Mouse (Mus musculus): ENCODE measurements around the gene Ints5. TPM values are rescaled to one million over a fixed set of nuclear protein-coding genes. Genes with fewer than 3 reads are reported as not detected.

Ints5 gene
- 30.5 and 34.6 TPM in 2 replicates for polyA plus RNA-seq (2014; fragmentation: Nextera tagmentation; extraction: Ambion mirVana)

GRCm38 (mm10) chr19:8892829-8893766 lies at the start of gene Ints5:
TSS of gene Ints5 (plus strand) at chr19:8893005.
- peak; percentile 92 for DNase-seq (ENCODE audit: low spot score)
- Histone ChIP-seq H3K36me3 (replicated peaks; ENCODE audit: control insufficient read depth, insufficient read depth, low read depth, low read length) (peaks cover 7% of the 10 kb centered on the region), H3K9me3 (replicated peaks; ENCODE audit: control insufficient read depth, low read length) (no peaks in the 10 kb centered on the region), H3K27me3 (ENCODE audit: control insufficient read depth, insufficient read depth, low read length) (no peaks in the 10 kb centered on the region), H3K27ac (replicated peaks; ENCODE audit: low read depth, low read length) (peak within 1 kb of the TSS; percentile 63; the same call in 1 of the 2 replicates), H3K4me3 (ENCODE audit: low read depth, low read length) (peak within 1 kb of the TSS; percentile 74), H3K9ac (replicated peaks; ENCODE audit: low read length) (peak within 1 kb of the TSS; percentile 95), H3K4me1 (ENCODE audit: control insufficient read depth, insufficient read depth, low read length) (no peaks in the 10 kb centered on the region), H3K4me2 (ENCODE audit: low read depth, low read length) (peak within 1 kb of the TSS; percentile 75)
- ATAC-seq (replicated peaks; ENCODE audit: insufficient number of reproducible peaks, low FRiP score, low TSS enrichment, low read depth): peak; percentile 46
- 3% methylated on average over 54 of the region's 54 CpGs for WGBS

GRCm38 (mm10) chr19:8844371-8845129 lies 48.3 kb upstream of the Ints5 start:
- Histone ChIP-seq H3K4me1 (ENCODE audit: control insufficient read depth, insufficient read depth, low read length) (0 out of 2 replicates have a peak, but pooled peaks cover 2% of the 10 kb centered on the region), H3K36me3 (replicated peaks; ENCODE audit: control insufficient read depth, insufficient read depth, low read depth, low read length) (no peaks in the 10 kb centered on the region), H3K4me2 (ENCODE audit: low read depth, low read length) (no peak overlapping the region), H3K27ac (replicated peaks; ENCODE audit: low read depth, low read length) (no peak overlapping the region), H3K4me3 (ENCODE audit: low read depth, low read length) (no peak overlapping the region), H3K9me3 (replicated peaks; ENCODE audit: control insufficient read depth, low read length) (no peaks in the 10 kb centered on the region), H3K27me3 (ENCODE audit: control insufficient read depth, insufficient read depth, low read length) (no peaks in the 10 kb centered on the region), H3K9ac (replicated peaks; ENCODE audit: low read length) (no peak overlapping the region)
- WGBS: 67% methylated on average over 5 of the region's 5 CpGs
- DNase-seq (ENCODE audit: low spot score) (peak; percentile 89), ATAC-seq (replicated peaks; ENCODE audit: insufficient number of reproducible peaks, low FRiP score, low TSS enrichment, low read depth) (no peak)

- DNase-seq (ENCODE audit: low spot score) (no peak), ATAC-seq (replicated peaks; ENCODE audit: insufficient number of reproducible peaks, low FRiP score, low TSS enrichment, low read depth) (no peak)
- no peaks in the 10 kb centered on the region for H3K27me3 ChIP-seq (ENCODE audit: control insufficient read depth, insufficient read depth, low read length)
- H3K4me2 ChIP-seq (ENCODE audit: low read depth, low read length): no peak overlapping the region
- peaks cover 4% of the 10 kb centered on the region for H3K4me1 ChIP-seq (ENCODE audit: control insufficient read depth, insufficient read depth, low read length)
- H3K36me3 ChIP-seq (replicated peaks; ENCODE audit: control insufficient read depth, insufficient read depth, low read depth, low read length): no peaks in the 10 kb centered on the region
- H3K9ac ChIP-seq (replicated peaks; ENCODE audit: low read length): no peak overlapping the region
- H3K27ac ChIP-seq (replicated peaks; ENCODE audit: low read depth, low read length): no peak overlapping the region
- no peak overlapping the region for H3K4me3 ChIP-seq (ENCODE audit: low read depth, low read length)
- no peaks in the 10 kb centered on the region for H3K9me3 ChIP-seq (replicated peaks; ENCODE audit: control insufficient read depth, low read length)
- 72% methylated on average over 5 of the region's 5 CpGs for WGBS
Measured at GRCm38 (mm10) chr19:8848356-8848755, 44.4 kb upstream of the Ints5 start.

- no peaks in the 10 kb centered on the region for H3K36me3 ChIP-seq (replicated peaks; ENCODE audit: control insufficient read depth, insufficient read depth, low read depth, low read length)
- no peak within 1 kb of the TSS for H3K4me2 ChIP-seq (ENCODE audit: low read depth, low read length)
- no peaks in the 10 kb centered on the region for H3K27me3 ChIP-seq (ENCODE audit: control insufficient read depth, insufficient read depth, low read length)
- 16% methylated on average over 7 of the region's 7 CpGs for WGBS
- peaks cover 4% of the 10 kb centered on the region for H3K4me1 ChIP-seq (ENCODE audit: control insufficient read depth, insufficient read depth, low read length)
- ATAC-seq (replicated peaks; ENCODE audit: insufficient number of reproducible peaks, low FRiP score, low TSS enrichment, low read depth) (no peak), DNase-seq (ENCODE audit: low spot score) (peak; percentile 55)
- H3K27ac ChIP-seq (replicated peaks; ENCODE audit: low read depth, low read length): 0 out of 2 replicates have a peak within 1 kb of the TSS, but pooled peaks have one; percentile 8
- no peaks in the 10 kb centered on the region for H3K9me3 ChIP-seq (replicated peaks; ENCODE audit: control insufficient read depth, low read length)
- H3K4me3 ChIP-seq (ENCODE audit: low read depth, low read length): no peak within 1 kb of the TSS
- H3K9ac ChIP-seq (replicated peaks; ENCODE audit: low read length): peak within 1 kb of the TSS; percentile 22; the same call in 1 of the 2 replicates
Measured at GRCm38 (mm10) chr19:8850402-8850901, 42.4 kb upstream of the Ints5 start, which contains the start of gene Lrrn4cl. TSS of gene Lrrn4cl (plus strand) at chr19:8850768.

- Histone ChIP-seq H3K4me1 (ENCODE audit: control insufficient read depth, insufficient read depth, low read length) (peaks cover 4% of the 10 kb centered on the region), H3K9ac (replicated peaks; ENCODE audit: low read length) (no peak overlapping the region; the same call in 1 of the 2 replicates), H3K27ac (replicated peaks; ENCODE audit: low read depth, low read length) (no peak overlapping the region), H3K4me3 (ENCODE audit: low read depth, low read length) (no peak overlapping the region), H3K36me3 (replicated peaks; ENCODE audit: control insufficient read depth, insufficient read depth, low read depth, low read length) (no peaks in the 10 kb centered on the region), H3K9me3 (replicated peaks; ENCODE audit: control insufficient read depth, low read length) (no peaks in the 10 kb centered on the region), H3K27me3 (ENCODE audit: control insufficient read depth, insufficient read depth, low read length) (no peaks in the 10 kb centered on the region), H3K4me2 (ENCODE audit: low read depth, low read length) (no peak overlapping the region)
- WGBS: 55% methylated on average over 7 of the region's 7 CpGs
- DNase-seq (ENCODE audit: low spot score): no peak
- ATAC-seq (replicated peaks; ENCODE audit: insufficient number of reproducible peaks, low FRiP score, low TSS enrichment, low read depth): no peak
Measured at GRCm38 (mm10) chr19:8851639-8852038, 41.2 kb upstream of the Ints5 start.

GRCm38 (mm10) chr19:8852236-8852928 lies 40.4 kb upstream of the Ints5 start:
- Histone ChIP-seq H3K27ac (replicated peaks; ENCODE audit: low read depth, low read length) (no peak overlapping the region), H3K4me1 (ENCODE audit: control insufficient read depth, insufficient read depth, low read length) (peaks cover 4% of the 10 kb centered on the region), H3K9me3 (replicated peaks; ENCODE audit: control insufficient read depth, low read length) (no peaks in the 10 kb centered on the region), H3K27me3 (ENCODE audit: control insufficient read depth, insufficient read depth, low read length) (no peaks in the 10 kb centered on the region), H3K36me3 (replicated peaks; ENCODE audit: control insufficient read depth, insufficient read depth, low read depth, low read length) (no peaks in the 10 kb centered on the region), H3K4me3 (ENCODE audit: low read depth, low read length) (no peak overlapping the region), H3K9ac (replicated peaks; ENCODE audit: low read length) (peak overlapping the region; percentile 9; the same call in 1 of the 2 replicates), H3K4me2 (ENCODE audit: low read depth, low read length) (no peak overlapping the region)
- ATAC-seq (replicated peaks; ENCODE audit: insufficient number of reproducible peaks, low FRiP score, low TSS enrichment, low read depth) (no peak), DNase-seq (ENCODE audit: low spot score) (no peak)
- 60% methylated on average over 10 of the region's 10 CpGs for WGBS

- no peak overlapping the region for H3K27ac ChIP-seq (replicated peaks; ENCODE audit: low read depth, low read length)
- WGBS: 79% methylated on average over 3 of the region's 3 CpGs
- no peak for ATAC-seq (replicated peaks; ENCODE audit: insufficient number of reproducible peaks, low FRiP score, low TSS enrichment, low read depth)
- H3K4me2 ChIP-seq (ENCODE audit: low read depth, low read length): no peak overlapping the region
- H3K4me1 ChIP-seq (ENCODE audit: control insufficient read depth, insufficient read depth, low read length): peaks cover 4% of the 10 kb centered on the region
- no peak overlapping the region for H3K4me3 ChIP-seq (ENCODE audit: low read depth, low read length)
- no peaks in the 10 kb centered on the region for H3K9me3 ChIP-seq (replicated peaks; ENCODE audit: control insufficient read depth, low read length)
- no peaks in the 10 kb centered on the region for H3K36me3 ChIP-seq (replicated peaks; ENCODE audit: control insufficient read depth, insufficient read depth, low read depth, low read length)
- DNase-seq (ENCODE audit: low spot score): no peak
- H3K9ac ChIP-seq (replicated peaks; ENCODE audit: low read length): no peak overlapping the region
- no peaks in the 10 kb centered on the region for H3K27me3 ChIP-seq (ENCODE audit: control insufficient read depth, insufficient read depth, low read length)
Measured at GRCm38 (mm10) chr19:8853117-8853516, 39.7 kb upstream of the Ints5 start.

Data from embryonic facial prominence, embryonic 11.5 days (tissue).